Mouse (Mus musculus) liver, embryonic 14.5 days (tissue): ENCODE measurements around the gene Pex7. TPM values are rescaled to one million over a fixed set of nuclear protein-coding genes. Genes with fewer than 3 reads are reported as not detected.
A peak's percentile ranks its signal among the peaks of the same experiment; 100 is the strongest.

Source experiments
- ATAC-seq: fragments of 200-750 bp; cut with Nextera tagmentation; 2 replicates; pipeline ENCODE4 v1.8.0; 2017; ENCODE audit warnings: moderate number of reproducible peaks, mild to moderate bottlenecking, moderate library complexity; ENCODE audit not compliant: insufficient read depth
- DNase-seq, 3 experiments: peaks; one replicate each; pipeline ENCODE4 v3.0.0-alpha.2; 2012 to 2013; ENCODE audit warnings: low read depth in 3 of 3, low spot score in 3 of 3
- H3K27ac ChIP-seq: fragments of 300-500 bp; sonication (generic); 2 replicates; pipeline ENCODE4 v1.5.1; 2014; ENCODE audit warnings: moderate library complexity, mild to moderate bottlenecking, control low read depth, inconsistent platforms
- H3K27me3 ChIP-seq: fragments of 300-500 bp; sonication (generic); 2 replicates; pipeline ENCODE4 v1.6.1; 2014; ENCODE audit warnings: mild to moderate bottlenecking, low read length, moderate library complexity; ENCODE audit not compliant: control insufficient read depth, insufficient read depth
- H3K36me3 ChIP-seq: fragments of 300-500 bp; sonication (generic); replicated peaks from 2 replicates; pipeline ENCODE4 v1.6.1; 2014; ENCODE audit warnings: low read depth; ENCODE audit not compliant: control insufficient read depth, insufficient read depth
- H3K4me1 ChIP-seq, 2 experiments: fragments of 200-500 bp in 1 of 2; fragments of 300-500 bp in 1 of 2; sonication (generic) in 1 of 2; replicated peaks; 2 replicates each; pipeline ENCODE4 v1.6.1; 2012 to 2014; ENCODE audit warnings: antibody characterized with exemption in 1 of 2, inconsistent platforms in 1 of 2, low read length in 1 of 2; ENCODE audit not compliant: control insufficient read depth in 2 of 2, insufficient read depth in 2 of 2
- H3K4me2 ChIP-seq: fragments of 300-500 bp; sonication (generic); 2 replicates; pipeline ENCODE4 v1.6.1; 2014; ENCODE audit warnings: low read depth, mild to moderate bottlenecking, control low read depth, moderate library complexity
- H3K4me3 ChIP-seq, 2 experiments: fragments of 200-500 bp in 1 of 2; fragments of 300-500 bp in 1 of 2; sonication (generic) in 1 of 2; 2 replicates each; pipeline ENCODE4 v1.5.1; 2012 to 2014; ENCODE audit warnings: low read depth in 2 of 2, low read length in 2 of 2, mild to moderate bottlenecking in 2 of 2, control low read depth in 1 of 2, inconsistent platforms in 1 of 2, moderate library complexity in 1 of 2; ENCODE audit not compliant: insufficient read depth in 1 of 2
- H3K9ac ChIP-seq: fragments of 300-500 bp; sonication (generic); replicated peaks from 2 replicates; pipeline ENCODE4 v1.6.1; 2014; ENCODE audit warnings: mild to moderate bottlenecking, control low read depth, moderate library complexity
- H3K9me3 ChIP-seq: fragments of 300-500 bp; sonication (generic); 2 replicates; pipeline ENCODE4 v1.6.1; 2016; ENCODE audit warnings: low read length, mixed read lengths; ENCODE audit not compliant: control insufficient read depth
- CTCF ChIP-seq: IDR thresholded peaks from 2 replicates; pipeline ENCODE4 v1.5.1; 2016; ENCODE audit warnings: antibody characterized with exemption, low read depth, control low read depth
- EP300 ChIP-seq: IDR thresholded peaks from 2 replicates; pipeline ENCODE4 v1.6.1; 2016; ENCODE audit warnings: antibody characterized with exemption, low read depth
- WGBS: fragments of 180-500 bp; shearing (Covaris S2); extraction: QIAGEN DNeasy Blood & Tissue Kit; methylation state at CpG from one replicate; pipeline ENCODE4 v1.1.7; 2014; ENCODE audit not compliant: insufficient replicate concordance; 5-methylcytosine and 5-hydroxymethylcytosine counted together
- polyA plus RNA-seq, 2 experiments: library from polyadenylated mRNA; depleted of rRNA in 1 of 2; stranded (reverse) in 1 of 2; unstranded in 1 of 2; fragments of >200 nt; fragmentation: Nextera tagmentation in 1 of 2; extraction: Ambion mirVana in 1 of 2; gene quantifications; 2 replicates each; pipeline versions ENCODE4 v1.2.1 to v1.2.3; 2012 to 2014

The Pex7 gene
- polyA plus RNA-seq, 2 experiments = 13.3 to 30.8 TPM

GRCm38 (mm10) chr10:19848928-19849770 lies 58.3 kb downstream of the Pex7 start:
- H3K9ac ChIP-seq = no peak overlapping the region
- H3K4me1 ChIP-seq = no peaks in the 10 kb centered on the region
- ATAC-seq (no peak), DNase-seq (no peak)
- H3K27ac ChIP-seq = no peak overlapping the region
- H3K9me3 ChIP-seq = no peaks in the 10 kb centered on the region
- peak overlapping the region; percentile 26 to 49 for H3K4me3 ChIP-seq
- TF ChIP-seq EP300 (no peak), CTCF (no peak)
- no peaks in the 10 kb centered on the region for H3K36me3 ChIP-seq
- WGBS = 3% methylated on average over 44 of the region's 44 CpGs
- peak overlapping the region; percentile 64 for H3K4me2 ChIP-seq
- peaks cover 51% of the 10 kb centered on the region for H3K27me3 ChIP-seq

GRCm38 (mm10) chr10:19839836-19840235 lies 67.7 kb downstream of the Pex7 start:
- no peak for DNase-seq
- Histone ChIP-seq H3K36me3 (no peaks in the 10 kb centered on the region), H3K27ac (no peak overlapping the region), H3K4me1 (no peaks in the 10 kb centered on the region), H3K4me2 (no peak overlapping the region), H3K9ac (no peak overlapping the region), H3K4me3 (no peak overlapping the region), H3K9me3 (no peaks in the 10 kb centered on the region), H3K27me3 (no peaks in the 10 kb centered on the region)
- TF ChIP-seq CTCF = no peak
- TF ChIP-seq EP300 = no peak
- 66% methylated on average over 5 of the region's 5 CpGs for WGBS
- ATAC-seq = no peak

- TF ChIP-seq EP300 (no peak), CTCF (no peak)
- Histone ChIP-seq H3K36me3 (no peaks in the 10 kb centered on the region), H3K9me3 (no peaks in the 10 kb centered on the region), H3K4me3 (no peak overlapping the region), H3K4me2 (no peak overlapping the region), H3K27ac (no peak overlapping the region), H3K27me3 (no peaks in the 10 kb centered on the region), H3K4me1 (no peaks in the 10 kb centered on the region), H3K9ac (no peak overlapping the region)
- ATAC-seq (no peak), DNase-seq (no peak)
- 69% methylated on average over 8 of the region's 8 CpGs for WGBS
Measured at GRCm38 (mm10) chr10:19835887-19836710, 71.4 kb downstream of the Pex7 start.

- H3K36me3 ChIP-seq = no peaks in the 10 kb centered on the region
- ATAC-seq = no peak
Measured at GRCm38 (mm10) chr10:19834222-19834621, 73.3 kb downstream of the Pex7 start.

More at GRCm38 (mm10) chr10:19834222-19834621, 73.3 kb downstream of the Pex7 start:
- no peak overlapping the region for H3K9ac ChIP-seq
- 84% methylated on average over 6 of the region's 6 CpGs for WGBS
- H3K9me3 ChIP-seq = no peaks in the 10 kb centered on the region
- H3K4me3 ChIP-seq = no peak overlapping the region
- TF ChIP-seq CTCF = no peak
- TF ChIP-seq EP300 = no peak
- DNase-seq = no peak
- H3K4me1 ChIP-seq = no peaks in the 10 kb centered on the region
- H3K4me2 ChIP-seq = no peak overlapping the region
- H3K27me3 ChIP-seq = no peaks in the 10 kb centered on the region
- H3K27ac ChIP-seq = no peak overlapping the region
